Mouse (Mus musculus): ENCODE results near the gene Plekho1. TPM values are rescaled to one million over a fixed set of nuclear protein-coding genes. Genes with fewer than 3 reads are reported as not detected.
A peak's percentile ranks its signal among the peaks of the same experiment; 100 is the strongest.

Gene Plekho1
- total and polyA plus RNA-seq, 3 experiments: 65.4 to 82.8 (median 67.5) TPM

GRCm38 (mm10) chr3:96017461-96017860 is 21.7 kb upstream of the Plekho1 start:
- no peak for DNase-seq
- 65% methylated on average over 5 of the region's 5 CpGs for WGBS

DNA sequence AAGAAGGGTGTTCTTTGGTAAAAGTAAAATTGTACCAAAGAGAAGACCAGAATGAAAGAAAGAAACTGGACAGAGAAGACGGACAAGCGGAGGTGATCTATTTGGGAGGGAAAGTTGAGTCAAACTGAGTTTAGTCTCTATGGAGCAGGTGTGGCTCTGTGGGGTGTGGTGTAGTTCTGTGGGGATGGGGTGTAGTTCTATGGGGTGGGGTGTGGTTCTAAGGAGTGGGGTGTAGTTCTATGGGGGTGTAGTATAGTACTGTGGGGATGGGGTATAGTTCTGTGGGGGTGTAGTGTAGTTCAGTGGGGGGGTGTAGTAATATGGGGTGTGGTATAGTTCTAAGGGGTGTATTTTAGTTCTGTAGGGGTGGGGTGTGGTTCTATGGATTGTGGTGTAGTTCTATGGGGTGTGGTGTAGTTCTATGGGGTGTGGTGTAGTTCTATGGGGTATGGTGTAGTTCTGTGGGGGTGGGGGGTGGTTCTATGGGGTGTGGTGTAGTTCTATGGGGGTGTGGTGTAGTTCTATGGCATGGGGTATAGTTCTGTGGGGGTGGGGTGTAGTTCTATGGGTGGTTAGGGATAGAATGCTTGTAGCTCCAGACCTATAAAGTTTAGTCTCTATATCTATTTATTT is 20.6 kb upstream of the Plekho1 start:
- Histone ChIP-seq H3K79me2 (replicated peaks; ENCODE audit: control insufficient read depth, insufficient read depth, low read length) (no peaks in the 10 kb centered on the region), H3K4me1 (ENCODE audit: control insufficient read depth, insufficient read depth, low read length) (no peaks in the 10 kb centered on the region), H3K36me3 (ENCODE audit: control insufficient read depth, insufficient read depth, low read length) (no peaks in the 10 kb centered on the region), H3K9ac (ENCODE audit: low read depth, low read length) (no peak overlapping the region), H3K27me3 (ENCODE audit: control insufficient read depth, insufficient read depth, low read length) (no peaks in the 10 kb centered on the region), H3K4me3 (no peak overlapping the region), H3K27ac (no peak overlapping the region)
- WGBS: 98% methylated on average over 2 of the region's 2 CpGs
- DNase-seq: no peak
- TF ChIP-seq CTCF (IDR thresholded peaks at IDR 0.05): no peak
- TF ChIP-seq EP300 (IDR thresholded peaks at IDR 0.05; ENCODE audit: insufficient read depth, low read depth, low read length): no peak
- TF ChIP-seq POLR2A (IDR thresholded peaks at IDR 0.05; ENCODE audit: insufficient read depth, low read depth, low read length): no peak
- intact Hi-C loops (cut with DNase I): no loop called here

More at GRCm38 (mm10) chr3:96017461-96017860, 21.7 kb upstream of the Plekho1 start:
- no peaks in the 10 kb centered on the region for H3K79me2 ChIP-seq (replicated peaks; ENCODE audit: control insufficient read depth, insufficient read depth, low read length)
- TF ChIP-seq EP300 (IDR thresholded peaks at IDR 0.05; ENCODE audit: insufficient read depth, low read depth, low read length): no peak
- no peak for TF ChIP-seq POLR2A (IDR thresholded peaks at IDR 0.05; ENCODE audit: insufficient read depth, low read depth, low read length)
- no peak for TF ChIP-seq CTCF (IDR thresholded peaks at IDR 0.05)
- H3K36me3 ChIP-seq (ENCODE audit: control insufficient read depth, insufficient read depth, low read length): no peaks in the 10 kb centered on the region
- H3K27ac ChIP-seq: no peak overlapping the region
- H3K9ac ChIP-seq (ENCODE audit: low read depth, low read length): no peak overlapping the region
- intact Hi-C loops (cut with DNase I): no loop called here
- no peaks in the 10 kb centered on the region for H3K27me3 ChIP-seq (ENCODE audit: control insufficient read depth, insufficient read depth, low read length)
- no peak overlapping the region for H3K4me3 ChIP-seq
- no peaks in the 10 kb centered on the region for H3K4me1 ChIP-seq (ENCODE audit: control insufficient read depth, insufficient read depth, low read length)

DNA sequence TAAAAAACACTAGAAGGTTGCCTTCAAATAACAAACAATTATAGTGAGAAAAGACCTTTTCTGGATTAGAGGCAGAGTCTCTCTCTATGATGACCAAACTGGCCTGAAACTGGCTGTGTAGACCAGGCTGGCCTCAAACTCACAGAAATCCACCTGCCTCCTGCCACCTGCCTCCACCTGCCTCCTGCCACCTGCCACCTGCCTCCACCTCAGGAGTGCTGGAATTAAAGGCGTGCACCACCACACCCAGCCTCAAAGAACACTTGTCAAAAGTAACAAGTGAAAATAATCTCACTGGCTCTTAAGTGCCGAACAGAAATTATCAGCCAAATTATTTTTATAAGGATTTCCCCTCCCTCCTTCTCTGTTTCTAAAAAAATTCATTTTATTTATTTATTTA is 19.9 kb upstream of the Plekho1 start:
- no peak for DNase-seq
- intact Hi-C loops (cut with DNase I): no loop called here
- Histone ChIP-seq H3K27ac (no peak overlapping the region), H3K27me3 (ENCODE audit: control insufficient read depth, insufficient read depth, low read length) (no peaks in the 10 kb centered on the region), H3K4me3 (no peak overlapping the region), H3K4me1 (ENCODE audit: control insufficient read depth, insufficient read depth, low read length) (no peaks in the 10 kb centered on the region), H3K79me2 (replicated peaks; ENCODE audit: control insufficient read depth, insufficient read depth, low read length) (no peaks in the 10 kb centered on the region), H3K36me3 (ENCODE audit: control insufficient read depth, insufficient read depth, low read length) (no peaks in the 10 kb centered on the region), H3K9ac (ENCODE audit: low read depth, low read length) (no peak overlapping the region)
- no peak for TF ChIP-seq EP300 (IDR thresholded peaks at IDR 0.05; ENCODE audit: insufficient read depth, low read depth, low read length)
- TF ChIP-seq POLR2A (IDR thresholded peaks at IDR 0.05; ENCODE audit: insufficient read depth, low read depth, low read length): no peak
- no peak for TF ChIP-seq CTCF (IDR thresholded peaks at IDR 0.05)
- WGBS: 95% methylated on average over 2 of the region's 2 CpGs

DNA sequence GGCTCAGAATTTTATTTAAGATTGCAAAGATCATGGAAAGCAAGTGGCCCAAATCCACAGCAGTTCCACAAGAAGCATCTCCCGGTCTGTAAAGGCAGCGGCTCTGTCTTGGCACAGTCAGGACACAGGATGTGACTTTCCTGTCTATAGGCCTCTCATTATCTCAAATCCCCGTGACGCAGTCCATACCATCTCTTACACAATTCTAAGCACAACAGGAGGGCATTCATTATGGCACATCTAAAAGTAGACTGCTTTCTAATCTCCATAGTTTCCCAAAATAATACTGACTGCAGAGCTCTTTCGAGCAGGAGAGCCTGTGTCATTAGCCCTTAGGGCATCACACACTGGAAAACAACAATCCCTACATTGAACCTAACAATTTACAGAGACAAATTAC is 17.0 kb upstream of the Plekho1 start:
- no peak for TF ChIP-seq CTCF (IDR thresholded peaks at IDR 0.05)
- no peak for TF ChIP-seq POLR2A (IDR thresholded peaks at IDR 0.05; ENCODE audit: insufficient read depth, low read depth, low read length)
- no peak for TF ChIP-seq EP300 (IDR thresholded peaks at IDR 0.05; ENCODE audit: insufficient read depth, low read depth, low read length)
- no peak overlapping the region for H3K9ac ChIP-seq (ENCODE audit: low read depth, low read length)
- no peaks in the 10 kb centered on the region for H3K36me3 ChIP-seq (ENCODE audit: control insufficient read depth, insufficient read depth, low read length)
- intact Hi-C loops (cut with DNase I): no loop called here
- H3K4me3 ChIP-seq: no peak overlapping the region
- H3K27ac ChIP-seq: peak overlapping the region; percentile 59
- no peak for DNase-seq
- no peaks in the 10 kb centered on the region for H3K4me1 ChIP-seq (ENCODE audit: control insufficient read depth, insufficient read depth, low read length)
- H3K27me3 ChIP-seq (ENCODE audit: control insufficient read depth, insufficient read depth, low read length): no peaks in the 10 kb centered on the region
- 15% methylated on average over 5 of the region's 5 CpGs for WGBS
- H3K79me2 ChIP-seq (replicated peaks; ENCODE audit: control insufficient read depth, insufficient read depth, low read length): no peaks in the 10 kb centered on the region

DNA sequence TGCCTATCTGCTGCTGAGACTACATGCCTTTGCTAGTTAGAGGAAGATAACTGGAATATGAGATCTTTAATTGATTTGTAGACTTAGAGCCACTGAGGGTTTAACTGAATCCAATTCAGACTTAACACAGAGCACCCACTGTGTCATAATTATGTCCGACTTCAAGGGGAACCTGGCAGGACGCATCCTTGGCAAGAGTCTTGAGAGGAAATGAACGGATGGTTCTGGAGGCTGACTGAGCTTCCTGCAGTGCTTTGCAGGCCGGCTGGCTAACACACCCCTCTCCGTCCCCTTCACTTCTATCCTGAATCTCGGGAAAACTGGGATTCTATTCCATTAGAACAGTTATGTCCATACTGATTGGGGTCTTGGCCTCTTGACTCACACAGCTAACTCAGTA is 12.7 kb upstream of the Plekho1 start:
- 65% methylated on average over 6 of the region's 6 CpGs for WGBS
- Histone ChIP-seq H3K9ac (ENCODE audit: low read depth, low read length) (no peak overlapping the region), H3K27me3 (ENCODE audit: control insufficient read depth, insufficient read depth, low read length) (no peaks in the 10 kb centered on the region), H3K4me3 (no peak overlapping the region), H3K27ac (no peak overlapping the region), H3K36me3 (ENCODE audit: control insufficient read depth, insufficient read depth, low read length) (no peaks in the 10 kb centered on the region), H3K79me2 (replicated peaks; ENCODE audit: control insufficient read depth, insufficient read depth, low read length) (no peaks in the 10 kb centered on the region), H3K4me1 (ENCODE audit: control insufficient read depth, insufficient read depth, low read length) (no peaks in the 10 kb centered on the region)
- no peak for DNase-seq
- TF ChIP-seq CTCF (IDR thresholded peaks at IDR 0.05) (no peak), EP300 (IDR thresholded peaks at IDR 0.05; ENCODE audit: insufficient read depth, low read depth, low read length) (no peak), POLR2A (IDR thresholded peaks at IDR 0.05; ENCODE audit: insufficient read depth, low read depth, low read length) (no peak)
- intact Hi-C loops (cut with DNase I): no loop called here

DNA sequence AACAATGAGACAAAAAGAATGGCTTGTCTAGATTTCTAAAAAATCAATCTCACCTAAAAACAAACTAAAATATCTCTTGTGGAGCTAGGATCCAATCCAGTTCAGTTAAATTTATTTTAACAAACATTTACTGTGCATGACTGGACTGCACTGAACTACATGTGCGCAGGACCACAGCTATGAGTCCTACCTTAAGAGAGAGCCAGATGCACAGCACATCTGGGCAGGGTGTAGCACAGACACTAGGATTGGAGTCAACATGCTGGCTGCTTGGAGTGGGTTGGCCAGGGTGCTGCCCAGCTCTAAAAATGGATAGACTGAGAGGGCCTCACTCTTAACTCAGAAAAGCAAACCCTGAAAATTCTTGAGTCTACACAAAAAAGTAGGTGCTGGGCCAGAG is 5.8 kb upstream of the Plekho1 start:
- no peaks in the 10 kb centered on the region for H3K79me2 ChIP-seq (replicated peaks; ENCODE audit: control insufficient read depth, insufficient read depth, low read length)
- no peak overlapping the region for H3K4me3 ChIP-seq
- no peaks in the 10 kb centered on the region for H3K36me3 ChIP-seq (ENCODE audit: control insufficient read depth, insufficient read depth, low read length)
- peak overlapping the region; percentile 67 for H3K27ac ChIP-seq
- no peaks in the 10 kb centered on the region for H3K27me3 ChIP-seq (ENCODE audit: control insufficient read depth, insufficient read depth, low read length)
- no peak for TF ChIP-seq CTCF (IDR thresholded peaks at IDR 0.05)
- no peak for TF ChIP-seq POLR2A (IDR thresholded peaks at IDR 0.05; ENCODE audit: insufficient read depth, low read depth, low read length)
- no peak for TF ChIP-seq EP300 (IDR thresholded peaks at IDR 0.05; ENCODE audit: insufficient read depth, low read depth, low read length)
- WGBS: 83% methylated on average over 1 of the region's 1 CpGs
- no peak for DNase-seq
- no peak overlapping the region for H3K9ac ChIP-seq (ENCODE audit: low read depth, low read length)
- peaks cover 14% of the 10 kb centered on the region for H3K4me1 ChIP-seq (ENCODE audit: control insufficient read depth, insufficient read depth, low read length)
- intact Hi-C loops (cut with DNase I): loop anchor here (5.0 kb wide), 1 partner anchor 34 kb away; no protein-coding TSS in a partner anchor

Measured in heart, adult 2 months (tissue).